Mouse (Mus musculus): ENCODE measurements around the gene Pik3cb.

Gene Pik3cb

GRCm38 (mm10) chr9:99140063-99140882 is at the start of gene Pik3cb:
Pik3cb (minus strand) TSS chr9:99140621.
- DNase-seq, result peak; percentile 96

- DNase-seq, result no peak
Measured at GRCm38 (mm10) chr9:99183043-99183670, 42.7 kb upstream of the Pik3cb start.

GRCm38 (mm10) chr9:99182121-99182520 is 41.7 kb upstream of the Pik3cb start:
- DNase-seq, result no peak

- no peak for DNase-seq
Measured at GRCm38 (mm10) chr9:99180272-99180671, 39.9 kb upstream of the Pik3cb start.

- no peak for DNase-seq
Measured at GRCm38 (mm10) chr9:99178736-99179135, 38.3 kb upstream of the Pik3cb start.

- no peak for DNase-seq
Measured at GRCm38 (mm10) chr9:99175774-99176173, 35.4 kb upstream of the Pik3cb start.

GRCm38 (mm10) chr9:99172811-99173210 is 32.4 kb upstream of the Pik3cb start:
- DNase-seq, result no peak

GRCm38 (mm10) chr9:99171186-99171585 is 30.8 kb upstream of the Pik3cb start:
- DNase-seq, result peak; percentile 26

- no peak for DNase-seq
Measured at GRCm38 (mm10) chr9:99169029-99169428, 28.6 kb upstream of the Pik3cb start.

GRCm38 (mm10) chr9:99166946-99167345 is 26.5 kb upstream of the Pik3cb start:
- no peak for DNase-seq

- no peak for DNase-seq
Measured at GRCm38 (mm10) chr9:99165956-99166355, 25.5 kb upstream of the Pik3cb start.

- no peak for DNase-seq
Measured at GRCm38 (mm10) chr9:99164664-99165226, 24.3 kb upstream of the Pik3cb start.

- no peak for DNase-seq
Measured at GRCm38 (mm10) chr9:99164148-99164503, 23.7 kb upstream of the Pik3cb start.

- DNase-seq, result peak; percentile 64
Measured at GRCm38 (mm10) chr9:99163420-99164147, 23.2 kb upstream of the Pik3cb start.

- no peak for DNase-seq
Measured at GRCm38 (mm10) chr9:99162839-99163238, 22.4 kb upstream of the Pik3cb start.

GRCm38 (mm10) chr9:99160780-99161179 is 20.4 kb upstream of the Pik3cb start:
- DNase-seq, result no peak

- DNase-seq, result no peak
Measured at GRCm38 (mm10) chr9:99159932-99160331, 19.5 kb upstream of the Pik3cb start.

GRCm38 (mm10) chr9:99158708-99159107 is 18.3 kb upstream of the Pik3cb start:
- no peak for DNase-seq

- no peak for DNase-seq
Measured at GRCm38 (mm10) chr9:99158203-99158632, 17.8 kb upstream of the Pik3cb start.

- no peak for DNase-seq
Measured at GRCm38 (mm10) chr9:99153655-99154054, 13.2 kb upstream of the Pik3cb start.

- DNase-seq, result no peak
Measured at GRCm38 (mm10) chr9:99152699-99153490, 12.5 kb upstream of the Pik3cb start.

Data from embryo, embryonic 11 days (tissue).